Mouse (Mus musculus) CH12.LX (cell line): ENCODE data around the gene Nedd4. TPM values are rescaled to one million over a fixed set of nuclear protein-coding genes. Genes with fewer than 3 reads are reported as not detected.

ENCODE experiments used
- DNase-seq: peaks from one replicate; pipeline ENCODE4 v3.0.0-alpha.2; 2013; ENCODE audit errors: extremely low read depth
- H3K27ac ChIP-seq: 2 replicates; pipeline ENCODE4 v1.5.1; 2012; ENCODE audit warnings: low read depth, mild to moderate bottlenecking, control low read depth, moderate library complexity; ENCODE audit not compliant: insufficient read depth
- H3K27me3 ChIP-seq: replicated peaks from 2 replicates; pipeline ENCODE3; 2012; ENCODE audit warnings: inconsistent platforms
- H3K36me3 ChIP-seq, 2 experiments: replicated peaks in 1 of 2; 2 replicates each; pipeline versions ENCODE3 to v1.6.1; 2012; ENCODE audit warnings: inconsistent platforms in 1 of 2, low read length in 1 of 2, mild to moderate bottlenecking in 1 of 2, mixed read lengths in 1 of 2, moderate library complexity in 1 of 2; ENCODE audit not compliant: control insufficient read depth in 1 of 2, insufficient read depth in 1 of 2
- H3K4me1 ChIP-seq, 2 experiments: 2 replicates each; pipeline ENCODE4 v1.6.1; 2012; ENCODE audit warnings: inconsistent platforms in 1 of 2, moderate library complexity in 1 of 2; ENCODE audit not compliant: insufficient read depth in 2 of 2, control insufficient read depth in 1 of 2
- H3K4me2 ChIP-seq: 2 replicates; pipeline ENCODE4 v1.6.1; 2012; ENCODE audit warnings: low read depth, mild to moderate bottlenecking, control low read depth; ENCODE audit not compliant: poor library complexity, insufficient read depth, severe bottlenecking
- H3K4me3 ChIP-seq, 3 experiments: fragments of 150-350 bp in 1 of 3; sonication (generic) in 1 of 3; replicated peaks in 1 of 3; 2 replicates each; pipeline versions ENCODE3 to v1.5.1; 2011 to 2012; ENCODE audit warnings: low read depth in 2 of 3, low read length in 2 of 3, mild to moderate bottlenecking in 2 of 3, moderate library complexity in 2 of 3, control low read depth in 1 of 3, improper control_type of control experiment in 1 of 3, inconsistent platforms in 1 of 3, mixed read lengths in 1 of 3; ENCODE audit not compliant: poor library complexity in 1 of 3
- H3K79me2 ChIP-seq: replicated peaks from 2 replicates; pipeline ENCODE4 v1.6.1; 2012; ENCODE audit warnings: mild to moderate bottlenecking, moderate library complexity; ENCODE audit not compliant: control insufficient read depth, poor library complexity, insufficient read depth, severe bottlenecking; ENCODE audit errors: extremely low read depth
- H3K9ac ChIP-seq: 2 replicates; pipeline ENCODE4 v1.6.1; 2012; ENCODE audit warnings: low read depth, mild to moderate bottlenecking, control low read depth, moderate library complexity; ENCODE audit not compliant: insufficient read depth
- H3K9me3 ChIP-seq: replicated peaks from 2 replicates; pipeline ENCODE3; 2012; ENCODE audit warnings: low read length, inconsistent platforms, mixed read lengths
- CHD1 ChIP-seq: IDR thresholded peaks from 2 replicates; pipeline ENCODE4 v1.6.1; 2012; ENCODE audit warnings: low read depth, low read length, improper control_type of control experiment, inconsistent platforms
- CHD2 ChIP-seq: IDR thresholded peaks from 2 replicates; pipeline ENCODE4 v1.6.1; 2011; ENCODE audit warnings: low read length, improper control_type of control experiment
- E2F4 ChIP-seq: IDR thresholded peaks from 2 replicates; pipeline ENCODE4 v1.6.1; 2011; ENCODE audit warnings: low read depth, low read length, improper control_type of control experiment; ENCODE audit not compliant: insufficient replicate concordance
- ELF1 ChIP-seq: IDR thresholded peaks from 2 replicates; pipeline ENCODE4 v1.6.1; 2014; ENCODE audit warnings: low read depth, mild to moderate bottlenecking, inconsistent platforms, low read length, improper control_type of control experiment
- GABPA ChIP-seq: IDR thresholded peaks from 2 replicates; pipeline ENCODE4 v1.6.1; 2012; ENCODE audit warnings: low read depth, low read length, improper control_type of control experiment, inconsistent platforms; ENCODE audit not compliant: insufficient replicate concordance
- IRF4 ChIP-seq: IDR thresholded peaks from 2 replicates; pipeline ENCODE4 v1.6.1; 2014; ENCODE audit warnings: low read depth, mild to moderate bottlenecking, inconsistent platforms, low read length, improper control_type of control experiment
- MAFK ChIP-seq: IDR thresholded peaks from 2 replicates; pipeline ENCODE4 v1.6.1; 2011; ENCODE audit warnings: low read length, improper control_type of control experiment; ENCODE audit not compliant: insufficient replicate concordance
- MAX ChIP-seq: IDR thresholded peaks from 2 replicates; pipeline ENCODE4 v1.6.1; 2011; ENCODE audit warnings: low read length, improper control_type of control experiment
- MEF2A ChIP-seq: IDR thresholded peaks from 2 replicates; pipeline ENCODE4 v1.6.1; 2014; ENCODE audit warnings: low read depth, mild to moderate bottlenecking, inconsistent platforms, low read length, improper control_type of control experiment, borderline replicate concordance
- MXI1 ChIP-seq: IDR thresholded peaks from 2 replicates; pipeline ENCODE4 v1.6.1; 2011; ENCODE audit warnings: mild to moderate bottlenecking, low read depth, low read length, improper control_type of control experiment
- MYC ChIP-seq: IDR thresholded peaks from 2 replicates; pipeline ENCODE4 v1.6.1; 2011; ENCODE audit warnings: low read depth, mild to moderate bottlenecking, improper control_type of control experiment, low read length
- NELFE ChIP-seq: IDR thresholded peaks from 2 replicates; pipeline ENCODE4 v1.6.1; 2011; ENCODE audit warnings: low read depth, low read length, improper control_type of control experiment
- POLR2A ChIP-seq: IDR thresholded peaks from 2 replicates; pipeline ENCODE4 v1.6.1; 2011; ENCODE audit warnings: low read depth, mild to moderate bottlenecking, improper control_type of control experiment, low read length
- RAD21 ChIP-seq: IDR thresholded peaks from 2 replicates; pipeline ENCODE4 v1.6.1; 2011; ENCODE audit warnings: low read depth, mild to moderate bottlenecking, low read length, improper control_type of control experiment, moderate library complexity
- SIN3A ChIP-seq: IDR thresholded peaks from 2 replicates; pipeline ENCODE4 v1.6.1; 2012; ENCODE audit warnings: low read length, improper control_type of control experiment, inconsistent platforms
- SMC3 ChIP-seq: IDR thresholded peaks from 2 replicates; pipeline ENCODE4 v1.6.1; 2011; ENCODE audit warnings: low read depth, low read length, improper control_type of control experiment
- TBP ChIP-seq: conservative IDR thresholded peaks from 2 replicates; pipeline ENCODE4 v1.6.1; 2011; ENCODE audit warnings: low read depth, low read length, improper control_type of control experiment
- TCF12 ChIP-seq: IDR thresholded peaks from 2 replicates; pipeline ENCODE4 v1.6.1; 2014; ENCODE audit warnings: low read depth, mild to moderate bottlenecking, inconsistent platforms, low read length, improper control_type of control experiment
- USF1 ChIP-seq: IDR thresholded peaks from 2 replicates; pipeline ENCODE4 v1.6.1; 2014; ENCODE audit warnings: low read depth, mild to moderate bottlenecking, inconsistent platforms, low read length, improper control_type of control experiment
- USF2 ChIP-seq: conservative IDR thresholded peaks from 2 replicates; pipeline ENCODE4 v1.6.1; 2011; ENCODE audit warnings: low read depth, low read length, improper control_type of control experiment
- ZC3H11A ChIP-seq: IDR thresholded peaks from 2 replicates; pipeline ENCODE4 v1.6.1; 2012; ENCODE audit warnings: low read depth, mild to moderate bottlenecking, inconsistent platforms, low read length, improper control_type of control experiment
- ZMIZ1 ChIP-seq: IDR thresholded peaks from 2 replicates; pipeline ENCODE4 v1.6.1; 2012; ENCODE audit warnings: low read depth, mild to moderate bottlenecking, inconsistent platforms, low read length, improper control_type of control experiment
- dilution Hi-C: fragments of 300-500 bp; cut with MboI; formaldehyde crosslinking; loops from 2 replicates; pipeline ENCODE4 v1.14.3; 2020; ENCODE audit warnings: low sequenced_read_pairs; ENCODE audit not compliant: extremely low pct_unique_long_range_greater_than_20kb, extremely low pct_ligation_motif_present
- in situ Hi-C: fragments of 300-500 bp; cut with MboI; formaldehyde crosslinking; loops from 3 replicates; pipeline ENCODE4 v1.14.3; 2019; ENCODE audit warnings: low sequenced_read_pairs, low pct_ligation_motif_present, low pct_unique_long_range_greater_than_20kb, mixed read lengths
- polyA plus RNA-seq: library from polyadenylated mRNA; unstranded; fragments of >175 nt; gene quantifications from 2 replicates; pipeline ENCODE4 v1.2.1, GENCODE M21; 2012; ENCODE audit warnings: low read depth; ENCODE audit not compliant: insufficient read length
- total RNA-seq, 2 experiments: library from RNA; depleted of rRNA; stranded (reverse); fragments of 300-350 nt in 1 of 2; fragments of >200 nt in 1 of 2; gene quantifications; 2 replicates each; pipeline ENCODE4 v1.2.3; 2012 to 2014

Nedd4 gene
- total and polyA plus RNA-seq, 3 experiments, result 56.9 to 211 (median 206) TPM

DNA sequence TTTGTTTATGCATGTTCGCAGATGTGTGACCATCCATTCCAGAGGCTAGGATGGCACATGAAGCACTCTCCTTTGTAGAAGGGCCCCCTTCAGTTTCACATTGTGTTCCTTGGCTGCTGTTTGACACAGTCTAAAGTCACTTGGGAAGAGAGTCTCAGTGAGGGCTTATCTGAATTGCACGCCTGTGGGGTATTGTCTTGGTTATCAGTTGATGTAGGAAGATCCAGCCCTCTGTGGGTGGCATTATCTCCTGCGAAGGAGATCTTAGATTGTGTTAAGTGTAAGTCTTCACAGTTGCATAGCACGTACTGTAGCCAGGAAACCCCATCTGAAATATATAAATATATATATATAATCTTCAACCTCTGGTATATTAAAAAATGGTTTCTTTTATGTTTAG is 23.1 kb downstream of the Nedd4 start:
- no peak overlapping the region for H3K27ac ChIP-seq
- no peak overlapping the region for H3K4me2 ChIP-seq
- H3K27me3 ChIP-seq, result no peaks in the 10 kb centered on the region
- dilution Hi-C loops, result no loop called here
- peaks cover 24 to 76% of the 10 kb centered on the region in 2 experiments for H3K36me3 ChIP-seq
- no peaks in the 10 kb centered on the region for H3K9me3 ChIP-seq
- H3K79me2 ChIP-seq, result no peaks in the 10 kb centered on the region
- TF ChIP-seq E2F4 (no peak), ZC3H11A (no peak), SIN3A (no peak), GABPA (no peak), NELFE (no peak), ELF1 (no peak), MXI1 (no peak), ZMIZ1 (no peak), MEF2A (no peak), CHD1 (no peak), SMC3 (no peak), POLR2A (no peak), MAFK (no peak), USF1 (no peak), IRF4 (no peak), TBP (no peak), MYC (no peak)
- in situ Hi-C loops, result no loop called here
- H3K9ac ChIP-seq, result no peak overlapping the region
- no peak overlapping the region for H3K4me3 ChIP-seq
- H3K4me1 ChIP-seq, result 0 out of 4 replicates have a peak, but pooled peaks cover 0 to 2% of the 10 kb centered on the region in 2 experiments
- no peak for DNase-seq

- Histone ChIP-seq H3K27me3 (no peaks in the 10 kb centered on the region), H3K36me3 (peaks cover 28 to 88% of the 10 kb centered on the region in 2 experiments), H3K9ac (no peak overlapping the region), H3K79me2 (no peaks in the 10 kb centered on the region), H3K9me3 (no peaks in the 10 kb centered on the region), H3K4me2 (no peak overlapping the region), H3K4me1 (0 out of 4 replicates have a peak, but pooled peaks cover 0 to 2% of the 10 kb centered on the region in 2 experiments), H3K4me3 (no peak overlapping the region), H3K27ac (no peak overlapping the region)
- no peak for TF ChIP-seq ELF1
- TF ChIP-seq TCF12, result no peak
- no peak for TF ChIP-seq CHD2
- TF ChIP-seq MYC, result no peak
- no peak for TF ChIP-seq USF2
- TF ChIP-seq NELFE, result no peak
- TF ChIP-seq SMC3, result no peak
- no peak for TF ChIP-seq MAFK
- no peak for TF ChIP-seq POLR2A
- TF ChIP-seq RAD21, result no peak
- TF ChIP-seq MAX, result no peak
- dilution Hi-C loops (no loop called here), in situ Hi-C loops (no loop called here)
- DNase-seq, result no peak
Observed at GRCm38 (mm10) chr9:72686506-72686905, 24.4 kb downstream of the Nedd4 start.
